Mouse (Mus musculus) spleen, adult 2 months (tissue): ENCODE data around the gene Grk2. TPM values are rescaled to one million over a fixed set of nuclear protein-coding genes. Genes with fewer than 3 reads are reported as not detected.

Experiments
- DNase-seq, 2 experiments: peaks; one replicate each; pipeline versions ENCODE4 v3.0.0 to v3.0.0-alpha.2; 2012 to 2021; ENCODE audit warnings: low spot score in 2 of 2, low read depth in 1 of 2
- H3K27ac ChIP-seq: fragments of 200-500 bp; 2 replicates; pipeline ENCODE4 v1.5.1; 2012; ENCODE audit warnings: low read length, inconsistent platforms; ENCODE audit not compliant: insufficient read depth
- H3K27me3 ChIP-seq: fragments of 200-500 bp; 2 replicates; pipeline ENCODE4 v1.6.1; 2012; ENCODE audit warnings: mild to moderate bottlenecking, moderate library complexity, low read length, inconsistent platforms; ENCODE audit not compliant: control insufficient read depth, insufficient read depth
- H3K36me3 ChIP-seq: fragments of 200-500 bp; 2 replicates; pipeline ENCODE4 v1.6.1; 2012; ENCODE audit warnings: mild to moderate bottlenecking, low read length, inconsistent platforms; ENCODE audit not compliant: control insufficient read depth, insufficient read depth
- H3K4me1 ChIP-seq: fragments of 200-500 bp; 2 replicates; pipeline ENCODE4 v1.6.1; 2011; ENCODE audit warnings: inconsistent platforms; ENCODE audit not compliant: control insufficient read depth, insufficient read depth, insufficient read length
- H3K4me3 ChIP-seq: fragments of 200-500 bp; 2 replicates; pipeline ENCODE4 v1.5.1; 2011; ENCODE audit warnings: mild to moderate bottlenecking, inconsistent platforms; ENCODE audit not compliant: insufficient read depth, insufficient read length; ENCODE audit errors: extremely low read depth
- CTCF ChIP-seq: fragments of 200-500 bp; IDR thresholded peaks from 2 replicates; pipeline ENCODE4 v1.5.1; 2011; ENCODE audit warnings: mild to moderate bottlenecking, inconsistent platforms; ENCODE audit not compliant: insufficient read depth, insufficient read length, insufficient replicate concordance; ENCODE audit errors: extremely low read depth
- POLR2A ChIP-seq: fragments of 200-500 bp; IDR thresholded peaks from 2 replicates; pipeline ENCODE4 v1.6.1; 2011; ENCODE audit warnings: low read depth, low read length, inconsistent platforms
- WGBS: fragments of 180-500 bp; shearing (Covaris S2); methylation state at CpG from one replicate; pipeline ENCODE4 v1.1.7; 2018; 5-methylcytosine and 5-hydroxymethylcytosine counted together
- polyA plus RNA-seq: library from polyadenylated mRNA; depleted of rRNA; stranded (reverse); fragments of >200 nt; gene quantifications from 2 replicates; pipeline ENCODE4 v1.2.3, GENCODE M21; 2012; rRNA removed

Gene Grk2
- polyA plus RNA-seq, result 301 and 394 TPM in 2 replicates

- H3K4me1 ChIP-seq, result peaks cover 22% of the 10 kb centered on the region; the same call in 1 of the 2 replicates
Measured at GRCm38 (mm10) chr19:4306190-4306577, at the start of gene Grk2. Grk2 (minus strand) TSS chr19:4306222.

DNA sequence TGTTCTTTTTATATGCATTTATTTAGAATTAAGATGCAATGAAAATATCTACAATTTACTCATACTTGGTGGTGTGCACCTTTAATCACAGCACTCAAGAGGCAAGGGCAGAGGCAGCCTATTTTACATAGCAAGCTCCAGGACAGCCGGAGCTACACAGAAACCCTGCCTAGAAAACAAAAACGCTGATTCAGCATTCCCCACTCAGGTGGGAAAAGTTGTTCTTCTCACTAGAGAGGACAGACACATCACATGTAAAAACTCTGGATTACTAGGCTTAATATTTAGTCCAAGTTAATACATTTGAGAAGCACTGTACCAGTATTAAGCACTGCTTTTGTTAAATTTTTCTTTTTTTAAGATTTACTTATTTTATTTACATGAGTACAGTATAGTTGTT is 43.4 kb upstream of the Grk2 start:
- H3K27ac ChIP-seq, result no peak overlapping the region
- TF ChIP-seq CTCF (no peak), POLR2A (no peak)
- H3K4me1 ChIP-seq, result no peaks in the 10 kb centered on the region
- 94% methylated on average over 2 of the region's 2 CpGs for WGBS
- H3K27me3 ChIP-seq, result no peaks in the 10 kb centered on the region
- H3K4me3 ChIP-seq, result no peak overlapping the region
- H3K36me3 ChIP-seq, result peaks cover 28% of the 10 kb centered on the region
- DNase-seq, result no peak

More at GRCm38 (mm10) chr19:4306190-4306577, at the start of gene Grk2:
- peak within 1 kb of the TSS; percentile 80 for H3K4me3 ChIP-seq
- TF ChIP-seq POLR2A, result no peak
- peak; percentile 80 for TF ChIP-seq CTCF
- peak in 1 of 2 experiments; percentile 82 for DNase-seq
- H3K27me3 ChIP-seq, result no peaks in the 10 kb centered on the region
- WGBS, result 10% methylated on average over 45 of the region's 46 CpGs
- H3K27ac ChIP-seq, result peak within 1 kb of the TSS; percentile 99
- H3K36me3 ChIP-seq, result 0 out of 2 replicates have a peak, but pooled peaks cover 1% of the 10 kb centered on the region

- Histone ChIP-seq H3K36me3 (peaks cover 32% of the 10 kb centered on the region), H3K4me3 (no peak overlapping the region), H3K4me1 (no peaks in the 10 kb centered on the region), H3K27ac (no peak overlapping the region), H3K27me3 (no peaks in the 10 kb centered on the region)
- 93% methylated on average over 1 of the region's 1 CpGs for WGBS
- TF ChIP-seq CTCF (no peak), POLR2A (no peak)
- DNase-seq, result no peak
Measured at GRCm38 (mm10) chr19:4346479-4346878, 40.5 kb upstream of the Grk2 start.

- Histone ChIP-seq H3K27me3 (no peaks in the 10 kb centered on the region), H3K4me3 (no peak overlapping the region), H3K36me3 (peaks cover 13% of the 10 kb centered on the region), H3K27ac (no peak overlapping the region), H3K4me1 (peaks cover 3% of the 10 kb centered on the region; the same call in 1 of the 2 replicates)
- DNase-seq, result peak; percentile 58 to 65
- 13% methylated on average over 2 of the region's 2 CpGs for WGBS
- TF ChIP-seq POLR2A (no peak), CTCF (peak; percentile 53; the same call in 1 of the 2 replicates)
Measured at GRCm38 (mm10) chr19:4338162-4338561, 32.1 kb upstream of the Grk2 start.

DNA sequence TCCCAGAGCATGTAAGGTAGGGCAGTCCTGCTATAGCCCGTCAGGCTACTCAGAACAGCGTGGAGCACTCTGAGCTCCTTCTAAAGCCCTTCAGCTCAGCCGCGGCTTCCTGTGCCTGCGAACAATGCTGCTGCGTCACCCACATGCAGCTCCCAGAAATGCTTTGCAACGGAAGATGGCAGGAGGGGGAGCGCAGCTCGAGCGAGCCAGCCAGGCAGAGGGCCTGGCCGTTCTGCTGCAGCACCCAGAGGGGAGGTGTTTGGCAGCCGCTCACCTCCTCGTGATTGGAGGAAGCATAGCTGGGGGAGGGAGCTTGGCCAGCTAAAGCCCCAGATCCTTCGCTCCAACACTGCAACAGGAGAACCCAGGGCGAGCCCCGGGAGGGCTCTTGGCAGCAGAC is 27.8 kb upstream of the Grk2 start:
- Histone ChIP-seq H3K36me3 (peaks cover 11% of the 10 kb centered on the region), H3K4me3 (peak overlapping the region; percentile 77), H3K4me1 (peaks cover 5% of the 10 kb centered on the region; the same call in 1 of the 2 replicates), H3K27ac (peak overlapping the region; percentile 92), H3K27me3 (no peaks in the 10 kb centered on the region)
- peak; percentile 72 to 90 for DNase-seq
- TF ChIP-seq CTCF (no peak), POLR2A (peak; percentile 82)
- 1% methylated on average over 16 of the region's 16 CpGs for WGBS

GRCm38 (mm10) chr19:4333100-4333775 is 27.2 kb upstream of the Grk2 start:
- Histone ChIP-seq H3K27me3 (no peaks in the 10 kb centered on the region), H3K4me1 (peaks cover 5% of the 10 kb centered on the region; the same call in 1 of the 2 replicates), H3K4me3 (peak overlapping the region; percentile 77), H3K36me3 (peaks cover 13% of the 10 kb centered on the region), H3K27ac (peak overlapping the region; percentile 92)
- DNase-seq, result no peak
- TF ChIP-seq POLR2A (no peak), CTCF (no peak)
- WGBS, result 1% methylated on average over 13 of the region's 13 CpGs

DNA sequence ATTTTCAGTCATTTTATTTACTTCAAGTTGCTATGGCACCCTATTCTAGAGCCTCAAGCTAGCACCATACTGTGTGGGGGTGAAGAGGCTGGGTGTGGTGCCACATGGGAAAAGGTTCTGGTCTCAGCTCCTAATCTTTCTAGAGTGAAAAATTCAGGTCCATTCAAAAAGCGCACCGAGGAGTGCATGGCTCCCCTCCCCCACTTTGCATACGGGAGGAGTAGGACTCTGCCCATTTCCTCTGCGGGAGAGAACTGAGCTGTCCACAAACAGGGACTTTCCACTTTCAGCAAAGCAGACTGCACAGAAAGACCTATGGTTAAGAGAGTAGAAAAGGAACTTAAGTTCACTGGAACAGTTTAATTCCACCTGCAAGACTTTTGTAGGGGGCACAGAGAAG is 26.6 kb upstream of the Grk2 start:
- TF ChIP-seq POLR2A (peak; percentile 17; the same call in 1 of the 2 replicates), CTCF (no peak)
- no peaks in the 10 kb centered on the region for H3K27me3 ChIP-seq
- under 1% methylated on average over 4 of the region's 4 CpGs for WGBS
- peaks cover 5% of the 10 kb centered on the region; the same call in 1 of the 2 replicates for H3K4me1 ChIP-seq
- DNase-seq, result peak; percentile 54 to 78
- H3K27ac ChIP-seq, result peak overlapping the region; percentile 92
- H3K4me3 ChIP-seq, result peak overlapping the region; percentile 77
- H3K36me3 ChIP-seq, result peaks cover 18% of the 10 kb centered on the region
